Mouse (Mus musculus): ENCODE data around the gene Ift81. TPM values are rescaled to one million over a fixed set of nuclear protein-coding genes. Genes with fewer than 3 reads are reported as not detected.

The Ift81 gene
- polyA plus RNA-seq, 1 experiment, result 7.7 TPM

- no peak overlapping the region for H3K4me3 ChIP-seq (ENCODE audit: insufficient read depth, low read length)
- TF ChIP-seq POLR2A (IDR thresholded peaks at IDR 0.05; ENCODE audit: borderline replicate concordance, low read depth, low read length), result no peak
- TF ChIP-seq CTCF (IDR thresholded peaks at IDR 0.05; ENCODE audit: low read depth, low read length), result no peak
- peak overlapping the region; percentile 18; the same call in 1 of the 2 replicates for H3K27ac ChIP-seq (ENCODE audit: insufficient read depth, low read depth, low read length)
- peaks cover 14% of the 10 kb centered on the region; the same call in 1 of the 2 replicates for H3K4me1 ChIP-seq (ENCODE audit: control insufficient read depth, insufficient read depth, low read length)
These were observed 33.1 kb upstream of the Ift81 start for GRCm38 (mm10) chr5:122647256-122647924.

GRCm38 (mm10) chr5:122646050-122646449 is 31.7 kb upstream of the Ift81 start:
- TF ChIP-seq CTCF (IDR thresholded peaks at IDR 0.05; ENCODE audit: low read depth, low read length) (no peak), POLR2A (IDR thresholded peaks at IDR 0.05; ENCODE audit: borderline replicate concordance, low read depth, low read length) (no peak)
- H3K4me3 ChIP-seq (ENCODE audit: insufficient read depth, low read length), result no peak overlapping the region
- no peak overlapping the region for H3K27ac ChIP-seq (ENCODE audit: insufficient read depth, low read depth, low read length)
- H3K4me1 ChIP-seq (ENCODE audit: control insufficient read depth, insufficient read depth, low read length), result peaks cover 14% of the 10 kb centered on the region; the same call in 1 of the 2 replicates

DNA sequence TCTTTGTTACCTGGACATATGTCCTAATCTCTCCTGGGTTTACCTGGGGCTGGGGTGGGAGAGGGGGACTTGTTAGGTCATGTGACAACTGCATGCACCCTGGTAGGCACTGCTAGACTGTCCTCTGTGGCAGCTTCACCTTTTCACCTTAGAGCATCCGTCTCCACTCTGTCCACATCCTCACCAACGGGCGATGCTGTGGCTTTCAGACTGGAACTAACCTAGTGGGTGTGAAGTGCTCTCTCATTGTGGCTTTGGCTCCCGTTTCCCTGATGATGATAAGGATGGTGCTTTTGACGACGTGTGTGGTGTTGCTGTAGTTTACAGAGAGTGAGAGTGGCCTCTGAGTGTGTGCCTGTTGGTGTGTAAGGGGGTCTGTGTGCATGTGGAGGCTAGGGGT is 31.0 kb upstream of the Ift81 start:
- no peak for TF ChIP-seq CTCF (IDR thresholded peaks at IDR 0.05; ENCODE audit: low read depth, low read length)
- TF ChIP-seq POLR2A (IDR thresholded peaks at IDR 0.05; ENCODE audit: borderline replicate concordance, low read depth, low read length), result no peak
- H3K4me1 ChIP-seq (ENCODE audit: control insufficient read depth, insufficient read depth, low read length), result peaks cover 14% of the 10 kb centered on the region; the same call in 1 of the 2 replicates
- H3K4me3 ChIP-seq (ENCODE audit: insufficient read depth, low read length), result peak overlapping the region; percentile 37
- H3K27ac ChIP-seq (ENCODE audit: insufficient read depth, low read depth, low read length), result no peak overlapping the region

GRCm38 (mm10) chr5:122644111-122644607 is 29.8 kb upstream of the Ift81 start:
- no peak for TF ChIP-seq POLR2A (IDR thresholded peaks at IDR 0.05; ENCODE audit: borderline replicate concordance, low read depth, low read length)
- TF ChIP-seq CTCF (IDR thresholded peaks at IDR 0.05; ENCODE audit: low read depth, low read length), result no peak
- peaks cover 9% of the 10 kb centered on the region; the same call in 1 of the 2 replicates for H3K4me1 ChIP-seq (ENCODE audit: control insufficient read depth, insufficient read depth, low read length)

DNA sequence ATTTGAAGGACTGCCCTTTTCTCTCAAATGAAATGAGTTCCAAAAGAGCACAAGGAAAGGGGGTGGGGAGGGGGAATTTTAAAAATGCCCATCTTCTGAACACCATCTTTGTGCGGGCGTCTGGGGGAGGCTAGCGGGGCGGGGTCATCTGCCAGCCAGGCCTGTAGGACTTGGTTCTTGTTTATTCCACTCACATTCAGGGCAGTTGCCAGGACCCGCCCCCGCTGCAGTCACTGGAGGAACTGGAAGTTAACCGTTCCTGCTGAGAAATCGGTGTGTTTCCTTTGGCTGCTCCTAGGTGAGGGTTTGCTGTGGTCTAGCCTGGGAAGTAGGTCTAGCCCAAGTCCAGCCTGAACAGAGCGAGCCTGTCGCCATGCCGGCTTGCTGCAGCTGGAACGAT is 29.4 kb upstream of the Ift81 start, which contains the start of gene P2rx7:
Gene P2rx7 (plus strand): TSS at position 211 of the 400 bp plus-strand sequence.
- TF ChIP-seq CTCF (IDR thresholded peaks at IDR 0.05; ENCODE audit: low read depth, low read length) (no peak), POLR2A (IDR thresholded peaks at IDR 0.05; ENCODE audit: borderline replicate concordance, low read depth, low read length) (no peak)
- peak within 1 kb of the TSS; percentile 88 for H3K4me3 ChIP-seq (ENCODE audit: insufficient read depth, low read length)
- peaks cover 9% of the 10 kb centered on the region; the same call in 1 of the 2 replicates for H3K4me1 ChIP-seq (ENCODE audit: control insufficient read depth, insufficient read depth, low read length)
- H3K27ac ChIP-seq (ENCODE audit: insufficient read depth, low read depth, low read length), result peak within 1 kb of the TSS; percentile 95

More at GRCm38 (mm10) chr5:122644111-122644607, 29.8 kb upstream of the Ift81 start:
- Histone ChIP-seq H3K27ac (ENCODE audit: insufficient read depth, low read depth, low read length) (peak overlapping the region; percentile 95), H3K4me3 (ENCODE audit: insufficient read depth, low read length) (peak overlapping the region; percentile 88)

DNA sequence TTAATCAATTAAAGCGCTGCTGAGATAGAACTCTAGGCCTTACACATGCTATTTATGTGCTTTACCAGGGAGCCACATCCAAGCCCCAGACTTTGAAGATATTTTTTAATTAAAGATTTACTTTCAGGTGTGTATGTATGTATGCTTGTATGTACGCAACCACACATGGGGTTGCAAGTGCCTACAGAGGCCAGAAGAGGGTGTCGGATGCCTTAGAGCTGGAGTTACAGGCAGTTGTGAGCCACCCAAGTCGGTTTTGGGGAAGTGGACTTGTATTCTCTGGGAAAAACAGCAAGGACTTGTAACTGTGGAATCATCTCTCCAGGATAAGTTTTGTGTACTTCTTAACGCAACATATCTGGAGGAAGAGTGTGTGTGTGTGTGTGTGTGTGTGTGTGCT is 25.7 kb upstream of the Ift81 start:
- no peak overlapping the region for H3K27ac ChIP-seq (ENCODE audit: insufficient read depth, low read depth, low read length)
- no peak overlapping the region for H3K4me3 ChIP-seq (ENCODE audit: insufficient read depth, low read length)
- no peak for TF ChIP-seq CTCF (IDR thresholded peaks at IDR 0.05; ENCODE audit: low read depth, low read length)
- TF ChIP-seq POLR2A (IDR thresholded peaks at IDR 0.05; ENCODE audit: borderline replicate concordance, low read depth, low read length), result no peak
- H3K4me1 ChIP-seq (ENCODE audit: control insufficient read depth, insufficient read depth, low read length), result peaks cover 5% of the 10 kb centered on the region; the same call in 1 of the 2 replicates

- no peak for TF ChIP-seq CTCF (IDR thresholded peaks at IDR 0.05; ENCODE audit: low read depth, low read length)
- TF ChIP-seq POLR2A (IDR thresholded peaks at IDR 0.05; ENCODE audit: borderline replicate concordance, low read depth, low read length), result no peak
- peaks cover 5% of the 10 kb centered on the region; the same call in 1 of the 2 replicates for H3K4me1 ChIP-seq (ENCODE audit: control insufficient read depth, insufficient read depth, low read length)
- no peak overlapping the region for H3K4me3 ChIP-seq (ENCODE audit: insufficient read depth, low read length)
- no peak overlapping the region for H3K27ac ChIP-seq (ENCODE audit: insufficient read depth, low read depth, low read length)
These were observed 25.2 kb upstream of the Ift81 start for GRCm38 (mm10) chr5:122639517-122639916.

DNA sequence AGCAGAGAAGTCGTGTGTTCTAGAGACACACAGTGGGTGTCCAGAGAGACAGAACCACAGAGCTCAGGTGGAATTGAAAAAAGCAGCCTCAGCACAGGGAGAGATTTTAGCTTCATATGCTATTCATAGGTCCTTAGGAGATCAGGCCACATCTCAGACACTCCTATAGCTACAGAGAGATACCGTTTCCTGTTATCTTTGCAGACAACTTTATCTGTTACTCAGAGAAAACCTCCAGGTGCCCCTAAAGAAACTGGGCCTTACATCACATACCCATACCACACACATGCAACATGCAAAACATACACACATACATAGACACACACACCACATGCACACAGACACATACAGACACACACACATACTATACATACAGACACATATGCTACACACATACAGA is 24.0 kb upstream of the Ift81 start:
- H3K4me3 ChIP-seq (ENCODE audit: insufficient read depth, low read length), result no peak overlapping the region
- H3K4me1 ChIP-seq (ENCODE audit: control insufficient read depth, insufficient read depth, low read length), result peaks cover 3% of the 10 kb centered on the region; the same call in 1 of the 2 replicates
- TF ChIP-seq CTCF (IDR thresholded peaks at IDR 0.05; ENCODE audit: low read depth, low read length) (no peak), POLR2A (IDR thresholded peaks at IDR 0.05; ENCODE audit: borderline replicate concordance, low read depth, low read length) (no peak)
- H3K27ac ChIP-seq (ENCODE audit: insufficient read depth, low read depth, low read length), result no peak overlapping the region

DNA sequence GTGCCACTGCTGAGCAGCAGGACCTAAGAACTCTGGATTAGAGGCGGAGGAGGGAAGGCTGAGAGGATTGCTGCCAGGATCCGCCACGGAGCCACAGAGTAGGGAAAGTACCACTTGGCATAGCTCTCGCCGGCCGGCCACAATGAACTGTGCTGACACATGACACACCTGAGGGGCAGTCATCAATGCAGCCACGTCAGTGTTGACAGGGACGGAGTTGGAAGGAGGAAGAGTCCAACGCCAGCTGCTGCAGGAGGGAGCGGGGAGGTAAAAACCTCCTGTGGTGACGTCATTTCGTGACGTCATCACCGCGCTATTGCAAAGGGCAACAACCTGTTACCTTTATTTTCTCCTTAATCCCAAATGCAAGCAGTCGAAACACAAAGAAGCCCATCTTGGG is 22.6 kb upstream of the Ift81 start:
- H3K4me3 ChIP-seq (ENCODE audit: insufficient read depth, low read length), result no peak overlapping the region
- no peak for TF ChIP-seq CTCF (IDR thresholded peaks at IDR 0.05; ENCODE audit: low read depth, low read length)
- no peak for TF ChIP-seq POLR2A (IDR thresholded peaks at IDR 0.05; ENCODE audit: borderline replicate concordance, low read depth, low read length)
- H3K4me1 ChIP-seq (ENCODE audit: control insufficient read depth, insufficient read depth, low read length), result no peaks in the 10 kb centered on the region

GRCm38 (mm10) chr5:122636308-122636707 is 22.0 kb upstream of the Ift81 start:
- TF ChIP-seq CTCF (IDR thresholded peaks at IDR 0.05; ENCODE audit: low read depth, low read length), result no peak
- no peak overlapping the region for H3K4me3 ChIP-seq (ENCODE audit: insufficient read depth, low read length)

More for the DNA sequence above, 22.6 kb upstream of the Ift81 start:
- H3K27ac ChIP-seq (ENCODE audit: insufficient read depth, low read depth, low read length), result no peak overlapping the region

More at GRCm38 (mm10) chr5:122636308-122636707, 22.0 kb upstream of the Ift81 start:
- no peak overlapping the region for H3K27ac ChIP-seq (ENCODE audit: insufficient read depth, low read depth, low read length)
- no peaks in the 10 kb centered on the region for H3K4me1 ChIP-seq (ENCODE audit: control insufficient read depth, insufficient read depth, low read length)
